Mouse (Mus musculus): ENCODE results near the gene Dgat2.

- TF ChIP-seq CTCF (IDR thresholded peaks at IDR 0.05; ENCODE audit: borderline replicate concordance, control insufficient read depth, extremely low read depth, insufficient read depth, low read length, poor library complexity) (no peak), POLR2A (IDR thresholded peaks at IDR 0.05; ENCODE audit: control insufficient read depth, extremely low read depth, insufficient read depth, low read length, poor library complexity) (no peak)
Observed at GRCm38 (mm10) chr7:99174006-99174405, 8.5 kb downstream of the Dgat2 start.

Measured in thymus, adult 2 months (tissue).